Mouse (Mus musculus): ENCODE measurements around the gene Mrvi1. TPM values are rescaled to one million over a fixed set of nuclear protein-coding genes. Genes with fewer than 3 reads are reported as not detected.
"Not testable (repeated sequence)": the region's sequence is repeated elsewhere in the genome, so short reads cannot be mapped to it uniquely, and the experiment has no call there.

The Mrvi1 gene
- total RNA-seq, 2 experiments from 2014 or later, result 6.3 to 10.1 TPM

- intact Hi-C loops (cut with DNase I; ENCODE audit: low total_unique reads), result no loop called here
- DNase-seq, result no peak
These were observed 75.7 kb downstream of the Mrvi1 start for GRCm38 (mm10) chr7:110906566-110906965.

- intact Hi-C loops (cut with DNase I; ENCODE audit: low total_unique reads), result no loop called here
- DNase-seq, result no peak
These were observed 79.0 kb downstream of the Mrvi1 start for GRCm38 (mm10) chr7:110903226-110903625.

- DNase-seq, result no peak
- intact Hi-C loops (cut with DNase I; ENCODE audit: low total_unique reads), result no loop called here
These were observed 85.1 kb downstream of the Mrvi1 start for GRCm38 (mm10) chr7:110897202-110897601.

GRCm38 (mm10) chr7:110896453-110896852, 85.8 kb downstream of the Mrvi1 start:
- intact Hi-C loops (cut with DNase I; ENCODE audit: low total_unique reads), result no loop called here
- no peak for DNase-seq

GRCm38 (mm10) chr7:110895772-110896171, 86.5 kb downstream of the Mrvi1 start:
- intact Hi-C loops (cut with DNase I; ENCODE audit: low total_unique reads); DNase-seq: not testable (repeated sequence)

- intact Hi-C loops (cut with DNase I; ENCODE audit: low total_unique reads), result no loop called here
- no peak for DNase-seq
These were observed 87.6 kb downstream of the Mrvi1 start for GRCm38 (mm10) chr7:110894673-110895072.

GRCm38 (mm10) chr7:110893943-110894610, 88.2 kb downstream of the Mrvi1 start:
- no peak for DNase-seq
- intact Hi-C loops (cut with DNase I; ENCODE audit: low total_unique reads), result no loop called here

- peak; percentile 30 for DNase-seq
These were observed 90.7 kb downstream of the Mrvi1 start for GRCm38 (mm10) chr7:110891501-110891986.

GRCm38 (mm10) chr7:110881746-110882333, 100.4 kb downstream of the Mrvi1 start:
- intact Hi-C loops (cut with DNase I; ENCODE audit: low total_unique reads), result no loop called here
- no peak for DNase-seq

More at GRCm38 (mm10) chr7:110891501-110891986, 90.7 kb downstream of the Mrvi1 start:
- intact Hi-C loops (cut with DNase I; ENCODE audit: low total_unique reads), result no loop called here

GRCm38 (mm10) chr7:110878028-110878427, 104.2 kb downstream of the Mrvi1 start:
- intact Hi-C loops (cut with DNase I; ENCODE audit: low total_unique reads), result no loop called here
- DNase-seq, result no peak

- intact Hi-C loops (cut with DNase I; ENCODE audit: low total_unique reads), result no loop called here
- no peak for DNase-seq
These were observed 105.3 kb downstream of the Mrvi1 start for GRCm38 (mm10) chr7:110876965-110877364.

- intact Hi-C loops (cut with DNase I; ENCODE audit: low total_unique reads), result no loop called here
- no peak for DNase-seq
These were observed 113.5 kb downstream of the Mrvi1 start for GRCm38 (mm10) chr7:110868807-110869206.

- intact Hi-C loops (cut with DNase I; ENCODE audit: low total_unique reads), result no loop called here
- DNase-seq, result no peak
These were observed 115.1 kb downstream of the Mrvi1 start for GRCm38 (mm10) chr7:110867116-110867515.

GRCm38 (mm10) chr7:110866021-110866420, 116.2 kb downstream of the Mrvi1 start:
- intact Hi-C loops (cut with DNase I; ENCODE audit: low total_unique reads), result no loop called here

GRCm38 (mm10) chr7:110865570-110865969, 116.7 kb downstream of the Mrvi1 start:
- no peak for DNase-seq
- intact Hi-C loops (cut with DNase I; ENCODE audit: low total_unique reads), result no loop called here

More at GRCm38 (mm10) chr7:110866021-110866420, 116.2 kb downstream of the Mrvi1 start:
- no peak for DNase-seq

- intact Hi-C loops (cut with DNase I; ENCODE audit: low total_unique reads), result no loop called here
- DNase-seq, result no peak
These were observed 117.2 kb downstream of the Mrvi1 start for GRCm38 (mm10) chr7:110865038-110865437.

GRCm38 (mm10) chr7:110862751-110863289, 119.4 kb downstream of the Mrvi1 start, which contains the start of gene Lyve1:
Gene Lyve1 (minus strand): TSS chr7:110863239.
- no peak for DNase-seq
- intact Hi-C loops (cut with DNase I; ENCODE audit: low total_unique reads), result no loop called here

GRCm38 (mm10) chr7:110860129-110860528, 122.1 kb downstream of the Mrvi1 start:
- DNase-seq, result no peak

GRCm38 (mm10) chr7:110855604-110856003, 126.7 kb downstream of the Mrvi1 start:
- intact Hi-C loops (cut with DNase I; ENCODE audit: low total_unique reads), result no loop called here
- no peak for DNase-seq

More at GRCm38 (mm10) chr7:110860129-110860528, 122.1 kb downstream of the Mrvi1 start:
- intact Hi-C loops (cut with DNase I; ENCODE audit: low total_unique reads), result no loop called here

GRCm38 (mm10) chr7:110854927-110855546, 127.2 kb downstream of the Mrvi1 start:
- no peak for DNase-seq
- intact Hi-C loops (cut with DNase I; ENCODE audit: low total_unique reads), result no loop called here
